Mouse (Mus musculus) megakaryocyte, embryonic 14.5 days (primary cell): ENCODE measurements around the gene Tnrc6a. TPM values are rescaled to one million over a fixed set of nuclear protein-coding genes. Genes with fewer than 3 reads are reported as not detected.

Source experiments
- H3K27me3 ChIP-seq: replicated peaks from 2 replicates; pipeline ENCODE3; 2012; ENCODE audit warnings: inconsistent platforms
- H3K36me3 ChIP-seq: replicated peaks from 2 replicates; pipeline ENCODE3; 2012; ENCODE audit warnings: low read length, inconsistent platforms, mixed read lengths
- H3K4me1 ChIP-seq: 2 replicates; pipeline ENCODE4 v1.6.1; 2012; ENCODE audit warnings: inconsistent platforms
- H3K4me3 ChIP-seq: replicated peaks from 2 replicates; pipeline ENCODE3; 2012; ENCODE audit warnings: moderate library complexity, mild to moderate bottlenecking, inconsistent platforms
- H3K9me3 ChIP-seq: 2 replicates; pipeline ENCODE4 v1.6.1; 2012; ENCODE audit warnings: inconsistent platforms
- FLI1 ChIP-seq: IDR thresholded peaks from 2 replicates; pipeline ENCODE4 v1.6.1; 2012; ENCODE audit warnings: low read length, inconsistent platforms, mixed read lengths
- GATA1 ChIP-seq: IDR thresholded peaks from 3 replicates; pipeline ENCODE4 v1.6.1; 2012; ENCODE audit warnings: mixed read lengths, low read length, inconsistent platforms, borderline replicate concordance
- polyA plus RNA-seq: library from polyadenylated mRNA; stranded (reverse); fragments of >175 nt; gene quantifications from 2 replicates; pipeline ENCODE4 v1.2.3, GENCODE M21; 2012; ENCODE audit warnings: low replicate concordance; ENCODE audit not compliant: insufficient read depth

The Tnrc6a gene
- polyA plus RNA-seq, 1 experiment, result 41.6 TPM

DNA sequence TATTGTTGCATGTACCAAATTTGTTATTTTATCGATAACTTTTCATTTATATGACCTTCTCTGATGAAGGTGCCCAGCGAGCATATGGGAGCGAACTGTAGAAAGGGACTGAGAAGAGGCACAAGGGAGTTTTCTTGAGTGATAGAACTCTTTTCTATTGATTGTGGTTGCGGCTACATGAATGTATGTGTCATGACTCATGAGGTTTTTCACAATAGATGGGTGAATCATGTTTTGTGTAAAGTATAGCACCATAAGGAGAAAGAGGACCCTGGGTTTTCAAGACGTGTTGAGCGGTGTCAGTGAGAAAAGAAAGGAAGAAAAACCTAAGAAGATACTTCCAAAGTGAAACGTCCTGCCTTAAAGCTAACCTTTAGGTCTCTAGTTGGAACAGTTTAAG, 3.2 kb upstream of the Tnrc6a start:
- H3K27me3 ChIP-seq, result peaks cover 1% of the 10 kb centered on the region
- H3K4me1 ChIP-seq, result peaks cover 11% of the 10 kb centered on the region
- TF ChIP-seq FLI1 (no peak), GATA1 (no peak)
- no peaks in the 10 kb centered on the region for H3K36me3 ChIP-seq
- no peaks in the 10 kb centered on the region for H3K9me3 ChIP-seq
- H3K4me3 ChIP-seq, result no peak overlapping the region

DNA sequence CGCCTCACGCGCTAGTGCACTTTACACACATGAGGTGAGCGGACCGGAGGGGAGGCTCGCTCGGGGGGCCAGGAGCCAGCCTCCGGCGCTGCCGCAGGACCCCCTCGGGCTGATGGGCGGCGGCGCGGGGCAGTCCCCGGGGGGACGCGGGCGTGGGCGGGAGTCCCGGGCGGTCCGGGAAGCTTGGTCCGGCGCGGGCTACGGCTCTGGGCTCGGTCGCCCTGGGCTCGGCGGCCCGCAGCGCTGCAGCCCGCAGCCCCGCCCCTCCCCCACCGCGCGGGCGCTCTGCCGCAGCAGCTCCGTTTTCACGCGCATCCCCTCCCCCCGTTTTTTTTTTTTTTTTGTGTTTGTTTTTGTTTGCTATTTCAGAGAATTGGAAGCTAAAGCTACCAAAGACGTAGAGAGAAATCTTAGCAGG, 623 bp downstream of the Tnrc6a start:
- Histone ChIP-seq H3K4me1 (peaks cover 43% of the 10 kb centered on the region), H3K9me3 (no peaks in the 10 kb centered on the region), H3K27me3 (no peaks in the 10 kb centered on the region), H3K4me3 (peak overlapping the region; percentile 94), H3K36me3 (peaks cover 31% of the 10 kb centered on the region)
- TF ChIP-seq GATA1, result no peak
- no peak for TF ChIP-seq FLI1

DNA sequence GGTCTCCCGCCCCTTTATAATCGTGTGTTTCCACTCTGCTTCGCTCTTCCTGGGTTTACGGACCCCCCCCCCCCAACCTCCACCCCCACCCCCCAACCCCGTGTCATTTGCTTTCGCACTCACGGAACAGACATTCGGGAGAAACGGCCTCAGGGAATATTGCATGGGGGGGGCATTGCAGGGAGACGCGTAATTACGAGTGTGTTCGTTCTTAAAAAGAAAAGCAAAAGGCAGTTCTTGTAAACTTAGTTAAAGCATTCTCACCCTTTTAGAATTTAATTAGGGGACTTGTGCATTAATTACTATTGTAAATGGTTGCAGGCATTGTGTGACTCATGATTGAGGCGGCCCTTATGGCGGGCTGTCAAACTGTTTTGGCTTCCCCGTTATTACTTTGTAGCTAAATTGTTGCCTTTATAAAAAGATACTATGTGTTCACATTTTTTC, 1.1 kb downstream of the Tnrc6a start:
- peak overlapping the region; percentile 94 for H3K4me3 ChIP-seq
- no peaks in the 10 kb centered on the region for H3K27me3 ChIP-seq
- TF ChIP-seq GATA1 (no peak), FLI1 (no peak)
- peaks cover 48% of the 10 kb centered on the region for H3K4me1 ChIP-seq
- H3K9me3 ChIP-seq, result no peaks in the 10 kb centered on the region
- peaks cover 32% of the 10 kb centered on the region for H3K36me3 ChIP-seq

DNA sequence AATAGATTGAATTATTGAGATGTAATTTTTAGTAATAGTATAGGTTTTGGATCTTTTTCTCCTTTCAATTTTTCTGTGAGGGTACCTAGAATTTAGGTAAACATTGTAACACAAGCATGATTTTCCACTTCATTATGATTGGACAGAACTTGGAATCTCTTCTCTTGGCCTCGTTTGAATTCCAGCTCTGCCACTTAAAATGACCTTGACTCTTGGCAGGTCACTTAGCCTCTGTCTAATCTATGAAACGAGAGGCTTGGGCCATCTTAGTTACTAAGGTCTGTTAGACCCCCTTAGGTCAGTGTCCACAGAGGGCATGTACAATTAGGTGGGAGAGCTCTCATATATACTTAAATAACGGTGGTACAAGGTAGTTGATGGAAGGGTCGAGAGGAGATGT, 2.4 kb downstream of the Tnrc6a start:
- H3K4me1 ChIP-seq, result peaks cover 55% of the 10 kb centered on the region
- TF ChIP-seq GATA1 (no peak), FLI1 (no peak)
- H3K36me3 ChIP-seq, result peaks cover 38% of the 10 kb centered on the region
- no peaks in the 10 kb centered on the region for H3K9me3 ChIP-seq
- H3K27me3 ChIP-seq, result no peaks in the 10 kb centered on the region
- no peak overlapping the region for H3K4me3 ChIP-seq

DNA sequence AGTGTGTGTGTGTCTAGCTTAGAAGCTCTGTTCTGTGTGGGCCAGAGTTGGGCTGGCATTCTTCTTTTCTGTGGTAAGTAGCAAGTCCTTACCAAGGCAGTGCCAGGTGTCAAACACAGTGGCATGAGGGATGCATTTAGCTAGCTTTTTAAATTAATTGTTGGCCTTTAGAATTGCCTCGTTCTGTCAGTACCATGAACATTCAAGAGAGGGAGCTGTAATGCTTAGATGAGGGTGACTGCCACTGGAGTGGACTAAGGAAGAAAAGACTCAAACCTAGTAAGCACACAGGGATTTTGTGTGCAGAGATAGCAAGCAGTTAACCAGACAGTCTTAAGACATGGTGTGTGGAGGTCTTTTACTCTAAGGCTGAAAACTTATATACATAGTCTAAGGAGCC, 3.6 kb downstream of the Tnrc6a start:
- H3K4me3 ChIP-seq, result no peak overlapping the region
- TF ChIP-seq GATA1 (no peak), FLI1 (no peak)
- H3K36me3 ChIP-seq, result peaks cover 49% of the 10 kb centered on the region
- no peaks in the 10 kb centered on the region for H3K9me3 ChIP-seq
- peaks cover 62% of the 10 kb centered on the region for H3K4me1 ChIP-seq
- H3K27me3 ChIP-seq, result no peaks in the 10 kb centered on the region

DNA sequence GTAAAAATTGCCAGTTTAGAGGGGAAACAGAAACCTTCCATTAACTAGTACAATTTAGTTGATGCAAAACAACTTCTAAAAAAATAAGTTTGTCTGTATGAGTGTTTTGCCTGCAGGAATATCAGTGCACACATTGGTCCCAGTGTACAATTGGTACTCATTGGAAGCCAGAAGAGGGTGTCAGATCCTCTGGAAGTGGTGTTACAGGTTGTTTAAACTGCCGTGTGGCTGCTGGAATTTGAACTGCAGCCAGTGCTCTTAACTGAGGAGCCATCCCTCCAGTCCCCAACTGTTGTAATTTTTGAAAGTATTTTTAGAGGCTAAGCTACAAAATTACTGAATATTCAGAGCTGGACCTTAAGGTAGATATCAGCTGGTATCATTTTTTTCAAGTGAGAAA, 4.3 kb downstream of the Tnrc6a start:
- Histone ChIP-seq H3K9me3 (no peaks in the 10 kb centered on the region), H3K36me3 (peaks cover 50% of the 10 kb centered on the region), H3K27me3 (no peaks in the 10 kb centered on the region), H3K4me3 (no peak overlapping the region), H3K4me1 (peaks cover 68% of the 10 kb centered on the region)
- TF ChIP-seq FLI1, result no peak

DNA sequence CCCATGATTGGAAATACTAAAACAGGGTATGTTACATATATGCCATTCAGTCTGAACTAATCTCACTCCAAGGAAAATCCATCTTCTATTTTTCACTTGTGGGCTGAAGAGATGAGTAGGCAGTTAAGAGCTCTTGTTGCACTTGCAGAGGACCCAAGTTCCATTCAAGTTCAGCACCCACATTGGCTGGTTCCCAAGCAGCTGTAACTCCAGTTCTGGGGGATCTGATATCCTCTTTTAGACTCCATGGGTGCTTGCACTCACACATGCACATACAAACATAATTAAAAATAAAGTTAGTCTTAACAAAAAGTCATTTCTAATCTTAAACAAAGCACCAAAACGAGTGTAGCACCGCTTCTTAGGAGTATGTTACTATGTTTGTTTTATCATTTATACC, 5.4 kb downstream of the Tnrc6a start:
- TF ChIP-seq FLI1 (no peak), GATA1 (no peak)
- Histone ChIP-seq H3K4me1 (peaks cover 72% of the 10 kb centered on the region), H3K27me3 (no peaks in the 10 kb centered on the region), H3K4me3 (no peak overlapping the region), H3K9me3 (no peaks in the 10 kb centered on the region), H3K36me3 (peaks cover 54% of the 10 kb centered on the region)

DNA sequence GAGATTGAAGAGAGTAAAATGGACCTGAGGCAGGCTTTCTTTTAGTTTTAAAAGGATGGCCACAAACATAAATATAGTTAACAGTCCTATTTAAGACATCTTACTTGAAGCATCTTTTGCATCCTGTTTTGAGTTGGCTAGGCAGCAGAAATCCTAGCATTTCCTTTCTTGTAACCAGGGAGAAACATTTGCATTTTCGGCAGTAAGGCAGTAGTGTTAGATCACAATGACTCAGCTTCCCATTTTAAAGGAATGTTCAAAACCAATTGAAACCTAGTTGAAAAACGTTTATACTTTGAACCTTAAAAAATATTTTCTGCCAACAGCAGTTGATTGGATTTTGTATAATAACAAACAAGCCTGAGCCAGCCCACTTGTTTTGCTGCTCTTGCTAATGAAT, 6.5 kb downstream of the Tnrc6a start:
- H3K36me3 ChIP-seq, result peaks cover 58% of the 10 kb centered on the region
- H3K27me3 ChIP-seq, result no peaks in the 10 kb centered on the region
- peak overlapping the region; percentile 46 for H3K4me3 ChIP-seq
- no peaks in the 10 kb centered on the region for H3K9me3 ChIP-seq
- peaks cover 84% of the 10 kb centered on the region for H3K4me1 ChIP-seq
- TF ChIP-seq GATA1, result no peak
- TF ChIP-seq FLI1, result no peak

DNA sequence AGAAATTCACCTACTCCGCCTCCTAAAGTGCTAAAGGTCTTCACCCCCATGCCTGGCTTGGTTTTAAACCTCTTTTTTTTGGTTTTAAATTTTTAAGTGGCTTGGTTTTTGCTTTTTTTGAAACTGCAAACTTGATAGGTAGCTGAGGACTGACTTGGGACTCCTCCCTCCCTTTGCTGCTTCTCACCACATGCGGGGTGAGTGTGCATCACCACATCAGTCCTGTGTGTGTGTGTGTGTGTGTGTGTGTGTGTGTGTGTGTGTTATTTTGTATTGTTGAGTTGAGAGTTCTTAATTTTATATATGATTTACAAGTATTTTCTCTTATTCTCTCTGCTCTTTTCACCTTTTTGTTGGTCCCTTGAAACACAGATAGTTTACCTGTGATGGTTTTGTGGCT, 8.7 kb downstream of the Tnrc6a start:
- TF ChIP-seq GATA1, result no peak
- TF ChIP-seq FLI1, result no peak
- H3K9me3 ChIP-seq, result no peaks in the 10 kb centered on the region
- H3K4me3 ChIP-seq, result no peak overlapping the region
- H3K4me1 ChIP-seq, result peaks cover 90% of the 10 kb centered on the region
- no peaks in the 10 kb centered on the region for H3K27me3 ChIP-seq
- peaks cover 61% of the 10 kb centered on the region for H3K36me3 ChIP-seq

DNA sequence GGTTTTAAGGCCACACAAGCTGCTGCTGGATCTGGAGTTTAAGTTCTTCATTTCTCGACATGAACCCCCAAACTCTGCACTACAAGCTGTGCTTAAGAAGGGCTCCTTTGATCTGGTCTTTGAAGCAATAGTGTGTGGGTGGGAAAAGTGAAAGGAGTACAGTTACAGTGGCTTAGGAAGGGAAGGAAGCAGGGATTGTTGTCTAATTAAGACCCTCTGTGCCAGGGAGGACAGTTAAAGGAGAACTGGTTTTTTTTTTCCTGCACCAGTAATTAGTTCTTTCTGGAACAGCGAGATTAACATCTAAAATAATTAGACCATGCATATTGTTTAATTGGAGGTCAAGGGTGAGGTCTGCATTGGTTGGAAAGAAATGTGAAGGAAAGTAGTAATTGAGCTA, 11.2 kb downstream of the Tnrc6a start:
- Histone ChIP-seq H3K36me3 (peaks cover 68% of the 10 kb centered on the region), H3K27me3 (no peaks in the 10 kb centered on the region), H3K9me3 (peaks cover 10% of the 10 kb centered on the region), H3K4me1 (peaks cover 75% of the 10 kb centered on the region), H3K4me3 (no peak overlapping the region)
- TF ChIP-seq FLI1 (no peak), GATA1 (no peak)

DNA sequence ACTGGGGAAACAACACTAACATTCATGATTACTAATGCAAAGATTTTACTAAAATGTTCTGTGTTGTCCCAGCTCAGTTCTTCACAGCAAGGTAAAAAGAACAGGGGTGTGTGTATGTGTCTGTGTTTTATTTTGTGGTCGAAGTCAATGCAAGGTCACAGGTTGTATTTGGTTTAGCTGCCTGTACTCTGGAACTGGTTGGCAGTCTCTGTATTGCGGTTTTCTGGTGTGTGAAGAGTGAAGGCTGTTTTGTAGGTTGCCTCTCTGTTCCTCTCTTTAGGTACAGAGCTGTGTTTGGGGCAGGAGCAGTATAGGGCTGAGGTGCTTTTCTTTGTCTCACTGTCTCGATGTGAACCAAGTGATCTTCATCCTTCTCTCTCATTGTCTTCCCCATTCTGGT, 12.0 kb downstream of the Tnrc6a start:
- H3K4me1 ChIP-seq, result peaks cover 67% of the 10 kb centered on the region
- no peak overlapping the region for H3K4me3 ChIP-seq
- peaks cover 73% of the 10 kb centered on the region for H3K36me3 ChIP-seq
- peaks cover 13% of the 10 kb centered on the region for H3K9me3 ChIP-seq
- TF ChIP-seq GATA1 (no peak), FLI1 (no peak)
- no peaks in the 10 kb centered on the region for H3K27me3 ChIP-seq
